Mouse (Mus musculus) G1E (cell line): ENCODE measurements around the gene Camta1. TPM values are rescaled to one million over a fixed set of nuclear protein-coding genes. Genes with fewer than 3 reads are reported as not detected.

ENCODE experiments used
- ATAC-seq: 2 replicates; pipeline ENCODE4 v1.8.0; 2016; ENCODE audit warnings: mild to moderate bottlenecking; ENCODE audit not compliant: insufficient number of reproducible peaks, poor library complexity, low FRiP score, severe bottlenecking; ENCODE audit errors: extremely low read depth
- DNase-seq: peaks from one replicate; pipeline ENCODE4 v3.0.0; 2012; ENCODE audit warnings: low spot score
- H3K27me3 ChIP-seq: 2 replicates; pipeline ENCODE4 v1.6.1; 2012; ENCODE audit warnings: mild to moderate bottlenecking, low read length, inconsistent platforms; ENCODE audit not compliant: insufficient read depth
- H3K36me3 ChIP-seq: replicated peaks from 2 replicates; pipeline ENCODE3; 2012; ENCODE audit warnings: mild to moderate bottlenecking, inconsistent platforms
- H3K4me1 ChIP-seq: 2 replicates; pipeline ENCODE4 v1.6.1; 2012; ENCODE audit warnings: low read depth, low read length, inconsistent platforms, mixed read lengths; ENCODE audit not compliant: insufficient read depth
- H3K4me3 ChIP-seq: 2 replicates; pipeline ENCODE4 v1.5.1; 2012; ENCODE audit warnings: low read depth, mild to moderate bottlenecking, inconsistent platforms, low read length, moderate library complexity, mixed read lengths
- H3K9me3 ChIP-seq: replicated peaks from 2 replicates; pipeline ENCODE4 v1.6.1; 2012; ENCODE audit warnings: inconsistent platforms
- CTCF ChIP-seq: IDR thresholded peaks from 2 replicates; pipeline ENCODE4 v1.5.1; 2012; ENCODE audit warnings: low read depth, low read length, inconsistent platforms, mixed read lengths
- GATA1 ChIP-seq: IDR thresholded peaks from 2 replicates; pipeline ENCODE4 v1.6.1; 2012; ENCODE audit warnings: borderline replicate concordance, low read length, inconsistent platforms, mixed read lengths
- GATA2 ChIP-seq: IDR thresholded peaks from 2 replicates; pipeline ENCODE4 v1.6.1; 2012; ENCODE audit warnings: low read depth, low read length, inconsistent platforms, borderline replicate concordance
- POLR2AphosphoS5 ChIP-seq: IDR thresholded peaks from 2 replicates; pipeline ENCODE4 v1.6.1; 2012; ENCODE audit warnings: low read depth, low read length, inconsistent platforms; ENCODE audit not compliant: insufficient replicate concordance
- TAL1 ChIP-seq: conservative IDR thresholded peaks from 2 replicates; pipeline ENCODE4 v1.6.1; 2012; ENCODE audit warnings: low read depth, low read length, inconsistent platforms, mixed read lengths
- polyA plus RNA-seq: library from polyadenylated mRNA; stranded (reverse); fragments of >175 nt; gene quantifications from 2 replicates; pipeline ENCODE4 v1.2.3, GENCODE M21; 2012
- total RNA-seq, 2 experiments: library from RNA; stranded (forward) in 1 of 2; stranded (reverse) in 1 of 2; fragments of 200-1000 nt in 1 of 2; fragments of >200 nt in 1 of 2; fragmentation: Nextera tagmentation in 1 of 2; gene quantifications; 2 replicates each; pipeline ENCODE4 v1.2.3; 2014 to 2017

The Camta1 gene
- total and polyA plus RNA-seq, 3 experiments, result 10.8 to 113 (median 25.7) TPM

GRCm38 (mm10) chr4:151567105-151567504 lies 294.6 kb downstream of the Camta1 start:
- no peaks in the 10 kb centered on the region for H3K27me3 ChIP-seq

DNA sequence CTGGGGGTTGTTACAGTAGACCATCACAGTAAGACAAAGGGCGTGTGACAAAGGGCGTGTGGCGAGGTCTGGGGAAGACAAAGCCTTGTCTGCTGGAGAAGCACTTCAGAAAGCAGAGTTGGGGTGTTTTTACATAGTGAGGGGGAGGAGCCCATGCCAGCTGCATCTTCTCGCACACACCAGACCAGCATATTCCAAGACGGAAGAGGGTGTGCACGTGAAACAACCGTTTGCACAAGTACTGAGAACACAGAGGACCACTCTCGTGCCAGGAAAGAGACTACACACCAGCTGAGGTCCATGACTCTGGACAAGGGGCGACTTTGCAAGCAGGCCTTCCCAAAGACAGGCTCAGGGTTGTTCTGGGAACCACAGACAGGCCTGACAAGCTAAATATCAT lies 306.2 kb downstream of the Camta1 start:
- H3K9me3 ChIP-seq, result peaks cover 81% of the 10 kb centered on the region
- no peaks in the 10 kb centered on the region for H3K36me3 ChIP-seq
- ATAC-seq (no peak), DNase-seq (no peak)
- H3K27me3 ChIP-seq, result no peaks in the 10 kb centered on the region
- no peak overlapping the region for H3K4me3 ChIP-seq
- H3K4me1 ChIP-seq, result no peaks in the 10 kb centered on the region
- TF ChIP-seq GATA1, result no peak
- TF ChIP-seq POLR2AphosphoS5, result no peak
- no peak for TF ChIP-seq CTCF
- TF ChIP-seq GATA2, result no peak
- TF ChIP-seq TAL1, result no peak

More at GRCm38 (mm10) chr4:151567105-151567504, 294.6 kb downstream of the Camta1 start:
- ATAC-seq (no peak), DNase-seq (no peak)
- no peaks in the 10 kb centered on the region for H3K36me3 ChIP-seq
- no peak for TF ChIP-seq GATA1
- TF ChIP-seq CTCF, result no peak
- TF ChIP-seq TAL1, result no peak
- TF ChIP-seq POLR2AphosphoS5, result no peak
- TF ChIP-seq GATA2, result no peak
- no peak overlapping the region; the same call in 1 of the 2 replicates for H3K4me3 ChIP-seq
- H3K4me1 ChIP-seq, result no peaks in the 10 kb centered on the region
- peaks cover 93% of the 10 kb centered on the region for H3K9me3 ChIP-seq

DNA sequence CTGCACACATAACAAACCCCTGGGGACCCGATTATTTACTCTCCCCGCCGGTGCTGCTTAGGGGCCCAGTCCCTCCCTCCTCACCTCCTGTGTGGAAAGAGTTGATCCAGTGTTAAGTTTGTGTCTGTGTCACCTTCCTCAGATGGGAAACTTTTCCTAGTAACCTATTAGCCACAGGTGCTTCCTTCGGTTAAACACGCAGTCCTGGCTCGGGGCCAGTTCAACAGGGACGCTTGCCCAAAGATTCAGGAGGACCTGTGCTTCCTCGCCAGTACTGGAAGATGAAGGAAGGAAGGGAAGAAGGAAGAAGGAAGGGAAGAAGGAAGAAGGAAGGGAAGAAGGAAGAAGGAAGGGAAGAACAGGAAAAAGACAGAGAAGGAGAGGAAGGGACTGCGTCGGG lies 312.2 kb downstream of the Camta1 start:
- Histone ChIP-seq H3K9me3 (peaks cover 76% of the 10 kb centered on the region), H3K36me3 (no peaks in the 10 kb centered on the region), H3K27me3 (no peaks in the 10 kb centered on the region), H3K4me1 (no peaks in the 10 kb centered on the region), H3K4me3 (no peak overlapping the region)
- ATAC-seq, result no peak
- TF ChIP-seq TAL1, result no peak
- no peak for TF ChIP-seq POLR2AphosphoS5
- no peak for TF ChIP-seq GATA1
- TF ChIP-seq GATA2, result no peak
- TF ChIP-seq CTCF, result no peak
- no peak for DNase-seq

DNA sequence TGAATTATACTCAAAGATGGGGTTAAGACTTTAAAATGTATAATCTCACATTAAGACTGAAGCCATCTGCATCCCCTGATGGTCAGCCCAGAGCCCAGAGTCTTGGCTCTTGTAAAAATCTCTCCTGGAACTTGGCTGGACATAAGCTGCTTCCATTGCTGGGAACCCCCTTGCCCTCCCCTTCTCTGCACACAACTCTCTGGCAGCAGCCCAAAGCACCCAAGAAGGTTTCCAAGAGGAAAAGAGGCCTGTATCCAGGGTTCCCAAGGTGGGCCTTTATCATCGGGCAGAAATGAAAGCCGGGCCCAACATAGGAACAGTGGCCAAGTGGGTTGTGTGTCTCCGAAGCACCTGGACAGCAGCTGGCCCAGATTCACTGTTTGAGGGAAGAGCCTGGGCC lies 316.2 kb downstream of the Camta1 start:
- Histone ChIP-seq H3K4me3 (no peak overlapping the region), H3K9me3 (peaks cover 80% of the 10 kb centered on the region), H3K4me1 (no peaks in the 10 kb centered on the region), H3K27me3 (no peaks in the 10 kb centered on the region), H3K36me3 (no peaks in the 10 kb centered on the region)
- no peak for TF ChIP-seq CTCF
- TF ChIP-seq TAL1, result no peak
- no peak for TF ChIP-seq POLR2AphosphoS5
- TF ChIP-seq GATA1, result no peak
- TF ChIP-seq GATA2, result no peak
- DNase-seq, result no peak
- ATAC-seq, result no peak

- Histone ChIP-seq H3K27me3 (no peaks in the 10 kb centered on the region), H3K36me3 (no peaks in the 10 kb centered on the region), H3K4me1 (no peaks in the 10 kb centered on the region), H3K4me3 (no peak overlapping the region), H3K9me3 (peaks cover 82% of the 10 kb centered on the region)
- DNase-seq (no peak), ATAC-seq (no peak)
- TF ChIP-seq CTCF, result no peak
- TF ChIP-seq POLR2AphosphoS5, result no peak
- no peak for TF ChIP-seq TAL1
- TF ChIP-seq GATA1, result no peak
- no peak for TF ChIP-seq GATA2
Measured at GRCm38 (mm10) chr4:151544191-151544590, 317.5 kb downstream of the Camta1 start.

- no peaks in the 10 kb centered on the region for H3K27me3 ChIP-seq
- no peaks in the 10 kb centered on the region for H3K4me1 ChIP-seq
- no peak for ATAC-seq
- H3K36me3 ChIP-seq, result no peaks in the 10 kb centered on the region
- no peak overlapping the region for H3K4me3 ChIP-seq
- H3K9me3 ChIP-seq, result peaks cover 84% of the 10 kb centered on the region
- TF ChIP-seq GATA2 (no peak), CTCF (no peak), TAL1 (no peak), POLR2AphosphoS5 (no peak), GATA1 (no peak)
- no peak for DNase-seq
Measured at GRCm38 (mm10) chr4:151540546-151540945, 321.1 kb downstream of the Camta1 start.

GRCm38 (mm10) chr4:151539881-151540280 lies 321.8 kb downstream of the Camta1 start:
- H3K36me3 ChIP-seq, result no peaks in the 10 kb centered on the region
- DNase-seq (no peak), ATAC-seq (no peak)
- H3K27me3 ChIP-seq, result no peaks in the 10 kb centered on the region
- H3K9me3 ChIP-seq, result peaks cover 88% of the 10 kb centered on the region
- H3K4me3 ChIP-seq, result no peak overlapping the region
- no peak for TF ChIP-seq POLR2AphosphoS5
- TF ChIP-seq CTCF, result no peak
- TF ChIP-seq GATA1, result no peak
- TF ChIP-seq TAL1, result no peak
- no peak for TF ChIP-seq GATA2
- H3K4me1 ChIP-seq, result no peaks in the 10 kb centered on the region
